Mouse (Mus musculus) thymus, adult 2 months (tissue): ENCODE data around the gene Slc5a11.

Experiments used
- CTCF ChIP-seq: fragments of 200-500 bp; IDR thresholded peaks from 2 replicates; pipeline ENCODE4 v1.5.1; 2012; ENCODE audit warnings: mild to moderate bottlenecking, control low read depth, low read length, moderate library complexity, borderline replicate concordance; ENCODE audit not compliant: control insufficient read depth, poor library complexity, insufficient read depth; ENCODE audit errors: extremely low read depth
- POLR2A ChIP-seq: fragments of 200-500 bp; IDR thresholded peaks from 2 replicates; pipeline ENCODE4 v1.6.1; 2012; ENCODE audit warnings: mild to moderate bottlenecking, low read length, control low read depth, moderate library complexity; ENCODE audit not compliant: control insufficient read depth, poor library complexity, insufficient read depth; ENCODE audit errors: extremely low read depth

DNA sequence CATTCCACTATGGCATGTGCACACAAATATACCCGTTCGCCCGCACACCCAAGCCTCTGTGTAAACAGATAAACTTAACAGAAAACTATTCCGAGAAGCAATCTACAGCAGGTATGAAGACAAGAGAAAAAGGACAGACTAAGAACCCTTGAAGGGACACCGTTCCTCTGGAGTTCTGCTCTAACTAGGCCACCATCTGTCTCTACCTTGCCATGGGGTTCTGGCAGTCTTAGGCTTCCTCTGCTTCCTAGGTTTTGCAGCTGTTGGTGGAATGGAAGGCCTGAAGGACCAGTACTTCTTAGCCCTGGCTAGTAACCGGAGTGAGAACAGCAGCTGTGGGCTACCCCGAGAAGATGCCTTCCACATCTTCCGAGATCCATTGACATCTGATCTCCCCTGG is 43.5 kb downstream of the Slc5a11 start:
- TF ChIP-seq CTCF (no peak), POLR2A (no peak)
